Mouse (Mus musculus): ENCODE measurements around the gene Lilra5.

DNA sequence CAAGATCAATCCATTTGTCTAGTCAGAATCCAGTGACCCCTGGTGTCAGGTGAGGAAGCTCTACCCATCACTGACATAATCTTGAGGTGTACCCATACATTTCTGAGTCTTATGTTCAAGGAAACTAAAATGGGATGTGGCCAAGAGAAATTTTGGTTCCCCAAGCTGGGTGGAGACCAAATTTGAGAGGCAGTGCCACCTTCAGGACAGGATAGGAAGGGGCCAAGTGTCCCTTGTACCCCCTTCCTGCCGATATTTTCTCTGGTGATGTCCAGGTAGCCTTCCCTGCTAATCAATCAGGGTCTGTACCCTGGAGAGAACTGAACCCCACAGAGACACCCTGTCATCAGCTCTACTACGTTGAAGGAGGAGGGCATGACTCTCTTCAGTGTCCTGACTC is 28.9 kb upstream of the Lilra5 start:
- TF ChIP-seq CTCF (IDR thresholded peaks at IDR 0.05; ENCODE audit: insufficient read depth, low read depth, low read length) (no peak), POLR2A (IDR thresholded peaks at IDR 0.05; ENCODE audit: insufficient read depth, low read depth, low read length) (no peak)

Measured in olfactory bulb, adult 2 months (tissue).